9 mouse cellular contexts compared by ENCODE assay signal in genomic region chr11:106001718-106002117, GRCm38 (mm10). TPM values are rescaled to one million over a fixed set of nuclear protein-coding genes. Genes with fewer than 3 reads are reported as not detected.
DNase-seq lines count a peak whose midpoint lies in the region; ATAC-seq and TF ChIP-seq lines count a peak whose summit lies in the region.
"Had no signal": no experiment of that assay in that cellular context is flagged by ENCODE, and none has a peak within 500 bp of the region (broad histone marks: within the 10 kb centered on the region; RNA-seq: fewer than 3 reads in every experiment).

No protein-coding gene starts in this region.

- TF ChIP-seq CTCF in brain, embryonic 14.5 days (IDR thresholded peaks at IDR 0.05; ENCODE audit: borderline replicate concordance, extremely low read depth, insufficient read depth, insufficient read length): no peak

- no peak for TF ChIP-seq POLR2A in brain, embryonic 14.5 days (IDR thresholded peaks at IDR 0.05; ENCODE audit: borderline replicate concordance, extremely low read depth, insufficient read depth, insufficient read length, poor library complexity, severe bottlenecking)

- DNase-seq in cerebellum, adult 18-20 months: peak; percentile 36
- DNase-seq in cerebellum, adult 11 months: no peak
- DNase-seq in left cerebral cortex, adult 11 months (ENCODE audit: low spot score): peak; percentile 37
- DNase-seq in left cerebral cortex, postnatal 4 days: no peak
- peak; percentile 48 for DNase-seq in brain, embryonic 14.5 days (ENCODE audit: low read depth)
- no peak for DNase-seq in frontal cortex, postnatal 25 days (ENCODE audit: low spot score in 2 of 2)
- DNase-seq in adrenal gland, postnatal 14 days: no peak

- intact Hi-C loops in left cerebral cortex, postnatal 4 days (cut with DNase I): no loop called here

- ATAC-seq in megakaryocyte progenitor cell, adult 5-6 weeks (replicated peaks; ENCODE audit: poor library complexity): peak; percentile 81

RNA-seq across cellular contexts. Expression of gene Kcnh6, which starts 6.2 kb away (rescaled TPM):
- 1 to 10 TPM; 1.4 to 1.7 TPM for total RNA-seq in left cerebral cortex, postnatal 4 days (2021)
- 1.2 and 2.1 TPM in 2 replicates for polyA plus RNA-seq in brain, embryonic 14.5 days (2012; rRNA removed)
- 0.15 and 0.20 TPM in 2 replicates for total RNA-seq in megakaryocyte progenitor cell, adult 5-6 weeks (2015)
- total RNA-seq in megakaryocyte progenitor cell, adult 5-6 weeks (2017): not detected in 2 replicates
- total RNA-seq in adrenal gland, postnatal 14 days (2021): 0.15 and 0.41 TPM in 2 replicates

RNA-seq across cellular contexts. Expression of gene Ace3, which starts 7.2 kb away (rescaled TPM):
- total RNA-seq in left cerebral cortex, postnatal 4 days (2021): not detected
- polyA plus RNA-seq in brain, embryonic 14.5 days (2012; rRNA removed): not detected in 2 replicates
- total RNA-seq in megakaryocyte progenitor cell, adult 5-6 weeks (2015): not detected in 2 replicates
- not detected in 2 replicates for total RNA-seq in megakaryocyte progenitor cell, adult 5-6 weeks (2017)
- not detected in 2 replicates for total RNA-seq in adrenal gland, postnatal 14 days (2021)
- polyA plus RNA-seq: limb, embryonic 15.5 days had no signal

RNA-seq across cellular contexts. Expression of gene Ace, which starts 34.0 kb away (rescaled TPM):
- total RNA-seq in left cerebral cortex, postnatal 4 days (2021): 1 to 10 TPM; 8.1 to 9.8 TPM
- 4.9 and 8.9 TPM in 2 replicates for polyA plus RNA-seq in brain, embryonic 14.5 days (2012; rRNA removed)
- 0.15 and 0.59 TPM in 2 replicates for total RNA-seq in megakaryocyte progenitor cell, adult 5-6 weeks (2015)
- 0.04 and 0.10 TPM in 2 replicates for total RNA-seq in megakaryocyte progenitor cell, adult 5-6 weeks (2017)
- total RNA-seq in adrenal gland, postnatal 14 days (2021): 12.4 and 19.5 TPM in 2 replicates

RNA-seq across cellular contexts. Expression of gene Dcaf7, which starts 35.0 kb away (rescaled TPM):
- 100 to 1,000 TPM; 167 to 185 TPM for total RNA-seq in left cerebral cortex, postnatal 4 days (2021)
- 141 and 173 TPM in 2 replicates for polyA plus RNA-seq in brain, embryonic 14.5 days (2012; rRNA removed)
- total RNA-seq in megakaryocyte progenitor cell, adult 5-6 weeks (2015): 46.2 and 48.8 TPM in 2 replicates
- total RNA-seq in megakaryocyte progenitor cell, adult 5-6 weeks (2017): 45.5 and 48.9 TPM in 2 replicates
- total RNA-seq in adrenal gland, postnatal 14 days (2021): 50.3 and 58.0 TPM in 2 replicates

RNA-seq across cellular contexts. Expression of gene Cyb561, which starts 48.6 kb away (rescaled TPM):
- 10 to 100 TPM; 36.6 to 38.9 TPM for total RNA-seq in left cerebral cortex, postnatal 4 days (2021)
- polyA plus RNA-seq in brain, embryonic 14.5 days (2012; rRNA removed): 33.0 and 36.9 TPM in 2 replicates
- total RNA-seq in megakaryocyte progenitor cell, adult 5-6 weeks (2015): 0.52 and 0.90 TPM in 2 replicates
- 0.68 and 0.96 TPM in 2 replicates for total RNA-seq in megakaryocyte progenitor cell, adult 5-6 weeks (2017)
- 142 and 145 TPM in 2 replicates for total RNA-seq in adrenal gland, postnatal 14 days (2021)

Comparison
In these comparisons a context has a peak if more than half of its experiments do, and no peak if none do; other contexts are left out.
1. DNase-seq: peak in cerebellum, adult 18-20 months (2 of 2), left cerebral cortex, adult 11 months (single experiment) and brain, embryonic 14.5 days (single experiment); none in cerebellum, adult 11 months (single experiment), left cerebral cortex, postnatal 4 days (single experiment), frontal cortex, postnatal 25 days (0 of 2) and adrenal gland, postnatal 14 days (single experiment).